Mouse (Mus musculus) cerebellum, postnatal 14 days (tissue): ENCODE data around the gene Trim44.
A peak's percentile ranks its signal among the peaks of the same experiment; 100 is the strongest.

ENCODE experiments used
- DNase-seq, 2 experiments: peaks; one replicate each; pipeline ENCODE4 v3.0.0; 2021; ENCODE audit warnings: mixed read lengths in 2 of 2

The Trim44 gene

GRCm38 (mm10) chr2:102364565-102365200, 42.9 kb downstream of the Trim44 start:
- no peak for DNase-seq

GRCm38 (mm10) chr2:102362896-102363530, 44.6 kb downstream of the Trim44 start:
- DNase-seq: no peak

- DNase-seq: no peak
Measured at GRCm38 (mm10) chr2:102362266-102362665, 45.4 kb downstream of the Trim44 start.

- DNase-seq: peak; percentile 27 to 66
Measured at GRCm38 (mm10) chr2:102356879-102357695, 50.5 kb downstream of the Trim44 start.

- DNase-seq: no peak
Measured at GRCm38 (mm10) chr2:102354076-102354475, 53.6 kb downstream of the Trim44 start.

- no peak for DNase-seq
Measured at GRCm38 (mm10) chr2:102341429-102341828, 66.2 kb downstream of the Trim44 start.

GRCm38 (mm10) chr2:102336816-102337215, 70.8 kb downstream of the Trim44 start:
- DNase-seq: peak in 1 of 2 experiments; percentile 13

GRCm38 (mm10) chr2:102331932-102332331, 75.7 kb downstream of the Trim44 start:
- no peak for DNase-seq

GRCm38 (mm10) chr2:102331092-102331491, 76.5 kb downstream of the Trim44 start:
- no peak for DNase-seq

- no peak for DNase-seq
Measured at GRCm38 (mm10) chr2:102325921-102326320, 81.7 kb downstream of the Trim44 start.

- no peak for DNase-seq
Measured at GRCm38 (mm10) chr2:102324336-102324735, 83.3 kb downstream of the Trim44 start.

GRCm38 (mm10) chr2:102316540-102316939, 91.1 kb downstream of the Trim44 start:
- peak in 1 of 2 experiments; percentile 15 for DNase-seq

GRCm38 (mm10) chr2:102315153-102315552, 92.5 kb downstream of the Trim44 start:
- DNase-seq: no peak

- no peak for DNase-seq
Measured at GRCm38 (mm10) chr2:102314610-102315009, 93.0 kb downstream of the Trim44 start.

- no peak for DNase-seq
Measured at GRCm38 (mm10) chr2:102314068-102314467, 93.6 kb downstream of the Trim44 start.

- no peak for DNase-seq
Measured at GRCm38 (mm10) chr2:102312903-102313302, 94.7 kb downstream of the Trim44 start.

- no peak for DNase-seq
Measured at GRCm38 (mm10) chr2:102303274-102303673, 104.4 kb downstream of the Trim44 start.

- DNase-seq: no peak
Measured at GRCm38 (mm10) chr2:102302532-102302931, 105.1 kb downstream of the Trim44 start.

GRCm38 (mm10) chr2:102294827-102295270, 112.8 kb downstream of the Trim44 start:
- DNase-seq: peak in 1 of 2 experiments; percentile 16

GRCm38 (mm10) chr2:102293181-102293580, 114.4 kb downstream of the Trim44 start:
- DNase-seq: no peak

- no peak for DNase-seq
Measured at GRCm38 (mm10) chr2:102292051-102292450, 115.6 kb downstream of the Trim44 start.

GRCm38 (mm10) chr2:102291533-102291932, 116.1 kb downstream of the Trim44 start:
- peak in 1 of 2 experiments; percentile 18 for DNase-seq

GRCm38 (mm10) chr2:102290041-102290440, 117.6 kb downstream of the Trim44 start:
- DNase-seq: peak; percentile 75 to 82

- no peak for DNase-seq
Measured at GRCm38 (mm10) chr2:102288676-102289075, 119.0 kb downstream of the Trim44 start.
